Mouse (Mus musculus) ES-E14 (cell line): ENCODE results near the gene Nif3l1.

ENCODE experiments used
- MAFK ChIP-seq: IDR thresholded peaks from 2 replicates; pipeline ENCODE4 v1.6.1; 2014; ENCODE audit warnings: mild to moderate bottlenecking, low read depth, low read length, inconsistent platforms; ENCODE audit not compliant: insufficient read depth
- ZNF384 ChIP-seq: IDR thresholded peaks from 2 replicates; pipeline ENCODE4 v1.6.1; 2012; ENCODE audit warnings: low read depth, low read length, inconsistent platforms

GRCm38 (mm10) chr1:58395341-58395740 lies 49.6 kb upstream of the Nif3l1 start:
- no peak for TF ChIP-seq MAFK
- no peak for TF ChIP-seq ZNF384
